Mouse (Mus musculus) T-helper 1 cell (primary cell): Measurements from ENCODE around the gene Abhd8.

Source experiments
- in situ Hi-C: fragments of 300-600 bp; cut with MboI, MseI; formaldehyde crosslinking; loops from one replicate; pipeline ENCODE4 v1.15.1; 2025; ENCODE audit warnings: high pct_unique_total_duplicates

Abhd8 gene

GRCm38 (mm10) chr8:71463188-71464033 lies at the start of gene Abhd8:
Gene Abhd8 (minus strand): TSS chr8:71463655.
- in situ Hi-C loops: no loop called here

- in situ Hi-C loops: no loop called here
Measured at GRCm38 (mm10) chr8:71511644-71512043, 48.2 kb upstream of the Abhd8 start, which contains the start of gene Plvap. Gene Plvap (minus strand): TSS chr8:71511752.

- in situ Hi-C loops: no loop called here
Measured at GRCm38 (mm10) chr8:71509316-71509715, 45.9 kb upstream of the Abhd8 start.

GRCm38 (mm10) chr8:71507589-71508104 lies 44.2 kb upstream of the Abhd8 start:
- in situ Hi-C loops: no loop called here

- in situ Hi-C loops: no loop called here
Measured at GRCm38 (mm10) chr8:71505979-71506378, 42.5 kb upstream of the Abhd8 start.

GRCm38 (mm10) chr8:71505326-71505725 lies 41.9 kb upstream of the Abhd8 start:
- in situ Hi-C loops: no loop called here

- in situ Hi-C loops: no loop called here
Measured at GRCm38 (mm10) chr8:71504349-71504748, 40.9 kb upstream of the Abhd8 start.

- in situ Hi-C loops: no loop called here
Measured at GRCm38 (mm10) chr8:71498816-71499690, 35.6 kb upstream of the Abhd8 start.

- in situ Hi-C loops: no loop called here
Measured at GRCm38 (mm10) chr8:71497881-71498501, 34.5 kb upstream of the Abhd8 start.

- in situ Hi-C loops: no loop called here
Measured at GRCm38 (mm10) chr8:71497077-71497645, 33.7 kb upstream of the Abhd8 start.

GRCm38 (mm10) chr8:71496481-71496880 lies 33.0 kb upstream of the Abhd8 start:
- in situ Hi-C loops: no loop called here

GRCm38 (mm10) chr8:71495811-71496210 lies 32.4 kb upstream of the Abhd8 start:
- in situ Hi-C loops: no loop called here

GRCm38 (mm10) chr8:71495039-71495438 lies 31.6 kb upstream of the Abhd8 start:
- in situ Hi-C loops: no loop called here

GRCm38 (mm10) chr8:71488454-71488853 lies 25.0 kb upstream of the Abhd8 start:
- in situ Hi-C loops: loop anchor here (5.0 to 10.0 kb wide), 3 partner anchors 34 to 1514 kb away; partner anchors contain the start of gene Nwd1

GRCm38 (mm10) chr8:71487691-71488445 lies 24.4 kb upstream of the Abhd8 start, which contains the start of gene Gtpbp3:
Gene Gtpbp3 (plus strand): TSS chr8:71488103.
- in situ Hi-C loops: loop anchor here (5.0 to 10.0 kb wide), 3 partner anchors 34 to 1513 kb away; partner anchors contain the start of gene Nwd1

- in situ Hi-C loops: loop anchor here (5.0 to 10.0 kb wide), 3 partner anchors 36 to 1511 kb away; partner anchors contain the start of gene Nwd1
Measured at GRCm38 (mm10) chr8:71486136-71486529, 22.7 kb upstream of the Abhd8 start.

- in situ Hi-C loops: loop anchor here (5.0 to 10.0 kb wide), 3 partner anchors 37 to 1511 kb away; partner anchors contain the start of gene Nwd1
Measured at GRCm38 (mm10) chr8:71485142-71486135, 22.0 kb upstream of the Abhd8 start, which contains the start of gene Ano8. Gene Ano8 (minus strand): TSS chr8:71485963.

- in situ Hi-C loops: loop anchor here (5.0 to 10.0 kb wide), 3 partner anchors 38 to 1510 kb away; partner anchors contain the start of gene Nwd1
Measured at GRCm38 (mm10) chr8:71484736-71485135, 21.3 kb upstream of the Abhd8 start.

GRCm38 (mm10) chr8:71483932-71484331 lies 20.5 kb upstream of the Abhd8 start:
- in situ Hi-C loops: loop anchor here (10.0 kb wide), 2 partner anchors 1161 to 1509 kb away; partner anchors contain the start of gene Nwd1
